Mouse (Mus musculus) granulocyte monocyte progenitor cell, adult 5-6 weeks (primary cell): ENCODE results near the gene Stk32b. TPM values are rescaled to one million over a fixed set of nuclear protein-coding genes. Genes with fewer than 3 reads are reported as not detected.

Experiments
- ATAC-seq: replicated peaks from 2 replicates; pipeline ENCODE4 v1.8.0; 2016; ENCODE audit warnings: mild to moderate bottlenecking, moderate TSS enrichment, inconsistent platforms; ENCODE audit not compliant: poor library complexity, severe bottlenecking
- total RNA-seq, 2 experiments: library from RNA; stranded (forward) in 1 of 2; stranded (reverse) in 1 of 2; fragments of 200-712, 200-1000 nt in 1 of 2; fragments of >200 nt in 1 of 2; fragmentation: Nextera tagmentation in 1 of 2; gene quantifications; 2 replicates each; pipeline ENCODE4 v1.2.3; 2014 to 2017

Gene Stk32b
- total RNA-seq (2014; fragmentation: Nextera tagmentation) (not detected in 2 replicates), total RNA-seq (2017) (not detected in 2 replicates)

GRCm38 (mm10) chr5:37716505-37717372 lies at the start of gene Stk32b:
Gene Stk32b, minus strand, starts transcription at chr5:37717171.
- no peak for ATAC-seq

- ATAC-seq: no peak
These were observed 48.9 kb upstream of the Stk32b start for GRCm38 (mm10) chr5:37765851-37766250.

- ATAC-seq: no peak
These were observed 45.1 kb upstream of the Stk32b start for GRCm38 (mm10) chr5:37762046-37762445.

- no peak for ATAC-seq
These were observed 36.4 kb upstream of the Stk32b start for GRCm38 (mm10) chr5:37753366-37753765.

- no peak for ATAC-seq
These were observed 35.3 kb upstream of the Stk32b start for GRCm38 (mm10) chr5:37752027-37752967.

GRCm38 (mm10) chr5:37743889-37744707 lies 27.1 kb upstream of the Stk32b start:
- no peak for ATAC-seq

- ATAC-seq: no peak
These were observed 19.2 kb upstream of the Stk32b start for GRCm38 (mm10) chr5:37736213-37736612.

- no peak for ATAC-seq
These were observed 18.3 kb upstream of the Stk32b start, which contains the start of gene Cytl1 for GRCm38 (mm10) chr5:37735224-37735623. Gene Cytl1, plus strand, starts transcription at chr5:37735519.

GRCm38 (mm10) chr5:37730781-37731180 lies 13.8 kb upstream of the Stk32b start:
- no peak for ATAC-seq

- ATAC-seq: no peak
These were observed 8.4 kb upstream of the Stk32b start for GRCm38 (mm10) chr5:37725220-37725886.

GRCm38 (mm10) chr5:37720670-37721069 lies 3.7 kb upstream of the Stk32b start:
- ATAC-seq: no peak

- ATAC-seq: no peak
These were observed 503 bp upstream of the Stk32b start for GRCm38 (mm10) chr5:37717384-37717963.

GRCm38 (mm10) chr5:37709257-37709904 lies 7.6 kb downstream of the Stk32b start:
- ATAC-seq: no peak

GRCm38 (mm10) chr5:37708124-37708523 lies 8.8 kb downstream of the Stk32b start:
- no peak for ATAC-seq

GRCm38 (mm10) chr5:37704962-37705361 lies 12.0 kb downstream of the Stk32b start:
- no peak for ATAC-seq

- ATAC-seq: no peak
These were observed 17.2 kb downstream of the Stk32b start for GRCm38 (mm10) chr5:37699757-37700156.

GRCm38 (mm10) chr5:37697286-37697685 lies 19.7 kb downstream of the Stk32b start:
- no peak for ATAC-seq

GRCm38 (mm10) chr5:37695773-37696172 lies 21.2 kb downstream of the Stk32b start:
- ATAC-seq: no peak

- ATAC-seq: no peak
These were observed 24.2 kb downstream of the Stk32b start for GRCm38 (mm10) chr5:37692759-37693158.
